Mouse (Mus musculus): ENCODE results near the gene Stim1. TPM values are rescaled to one million over a fixed set of nuclear protein-coding genes. Genes with fewer than 3 reads are reported as not detected.
"Not testable (repeated sequence)": the region's sequence is repeated elsewhere in the genome, so short reads cannot be mapped to it uniquely, and the experiment has no call there.

The Stim1 gene
- polyA plus RNA-seq, 1 experiment from 2014 or later = 11.6 TPM

- H3K36me3 ChIP-seq (ENCODE audit: control insufficient read depth, insufficient read depth, low read length) = no peaks in the 10 kb centered on the region
- no peaks in the 10 kb centered on the region for H3K9me3 ChIP-seq (ENCODE audit: control insufficient read depth, low read length)
- H3K4me3 ChIP-seq (ENCODE audit: low read length) = no peak overlapping the region
- H3K27me3 ChIP-seq (ENCODE audit: control insufficient read depth, insufficient read depth, low read length) = no peaks in the 10 kb centered on the region
- no peak overlapping the region for H3K27ac ChIP-seq (ENCODE audit: low read depth, low read length)
- 75% methylated on average over 4 of the region's 4 CpGs for WGBS
- H3K9ac ChIP-seq (ENCODE audit: low read depth, low read length) = no peak overlapping the region
- H3K4me2 ChIP-seq (replicated peaks; ENCODE audit: low read depth, low read length) = no peak overlapping the region
- ATAC-seq (ENCODE audit: low FRiP score, low TSS enrichment) = no peak
- no peaks in the 10 kb centered on the region for H3K4me1 ChIP-seq (ENCODE audit: control insufficient read depth, insufficient read depth, low read length)
Observed at GRCm38 (mm10) chr7:102480821-102481220, 213.2 kb downstream of the Stim1 start.

- Histone ChIP-seq H3K9ac (ENCODE audit: low read depth, low read length) (no peak within 1 kb of the TSS), H3K27ac (ENCODE audit: low read depth, low read length) (no peak within 1 kb of the TSS), H3K4me2 (replicated peaks; ENCODE audit: low read depth, low read length) (no peak within 1 kb of the TSS), H3K4me1 (ENCODE audit: control insufficient read depth, insufficient read depth, low read length) (no peaks in the 10 kb centered on the region), H3K36me3 (ENCODE audit: control insufficient read depth, insufficient read depth, low read length) (no peaks in the 10 kb centered on the region), H3K4me3 (ENCODE audit: low read length) (no peak within 1 kb of the TSS), H3K27me3 (ENCODE audit: control insufficient read depth, insufficient read depth, low read length) (no peaks in the 10 kb centered on the region), H3K9me3 (ENCODE audit: control insufficient read depth, low read length) (no peaks in the 10 kb centered on the region)
- WGBS = 92% methylated on average over 4 of the region's 4 CpGs
- ATAC-seq (ENCODE audit: low FRiP score, low TSS enrichment) = no peak
Observed at GRCm38 (mm10) chr7:102481579-102481978, 214.0 kb downstream of the Stim1 start, which contains the start of gene Olfr543. Olfr543 (minus strand) TSS chr7:102481679.

- H3K9ac ChIP-seq (ENCODE audit: low read depth, low read length) = no peak overlapping the region
- no peaks in the 10 kb centered on the region for H3K36me3 ChIP-seq (ENCODE audit: control insufficient read depth, insufficient read depth, low read length)
- H3K4me2 ChIP-seq (replicated peaks; ENCODE audit: low read depth, low read length) = no peak overlapping the region
- no peak for ATAC-seq (ENCODE audit: low FRiP score, low TSS enrichment)
- H3K4me3 ChIP-seq (ENCODE audit: low read length) = no peak overlapping the region
- no peak overlapping the region for H3K27ac ChIP-seq (ENCODE audit: low read depth, low read length)
- no peaks in the 10 kb centered on the region for H3K27me3 ChIP-seq (ENCODE audit: control insufficient read depth, insufficient read depth, low read length)
- H3K4me1 ChIP-seq (ENCODE audit: control insufficient read depth, insufficient read depth, low read length) = no peaks in the 10 kb centered on the region
- H3K9me3 ChIP-seq (ENCODE audit: control insufficient read depth, low read length) = no peaks in the 10 kb centered on the region
- 93% methylated on average over 2 of the region's 2 CpGs for WGBS
Observed at GRCm38 (mm10) chr7:102483665-102484064, 216.1 kb downstream of the Stim1 start.

GRCm38 (mm10) chr7:102484766-102485165 is 217.2 kb downstream of the Stim1 start:
- H3K9ac ChIP-seq (ENCODE audit: low read depth, low read length); H3K9me3 ChIP-seq (ENCODE audit: control insufficient read depth, low read length); H3K4me1 ChIP-seq (ENCODE audit: control insufficient read depth, insufficient read depth, low read length); H3K27me3 ChIP-seq (ENCODE audit: control insufficient read depth, insufficient read depth, low read length); H3K36me3 ChIP-seq (ENCODE audit: control insufficient read depth, insufficient read depth, low read length); ATAC-seq (ENCODE audit: low FRiP score, low TSS enrichment); H3K4me2 ChIP-seq (replicated peaks; ENCODE audit: low read depth, low read length); H3K4me3 ChIP-seq (ENCODE audit: low read length); H3K27ac ChIP-seq (ENCODE audit: low read depth, low read length): not testable (repeated sequence)
- WGBS = 71% methylated on average over 7 of the region's 8 CpGs

- Histone ChIP-seq H3K4me3 (ENCODE audit: low read length) (no peak overlapping the region), H3K36me3 (ENCODE audit: control insufficient read depth, insufficient read depth, low read length) (no peaks in the 10 kb centered on the region), H3K4me2 (replicated peaks; ENCODE audit: low read depth, low read length) (no peak overlapping the region), H3K27ac (ENCODE audit: low read depth, low read length) (no peak overlapping the region), H3K9me3 (ENCODE audit: control insufficient read depth, low read length) (no peaks in the 10 kb centered on the region), H3K4me1 (ENCODE audit: control insufficient read depth, insufficient read depth, low read length) (no peaks in the 10 kb centered on the region), H3K27me3 (ENCODE audit: control insufficient read depth, insufficient read depth, low read length) (no peaks in the 10 kb centered on the region), H3K9ac (ENCODE audit: low read depth, low read length) (no peak overlapping the region)
- no peak for ATAC-seq (ENCODE audit: low FRiP score, low TSS enrichment)
- WGBS = 79% methylated on average over 1 of the region's 1 CpGs
Observed at GRCm38 (mm10) chr7:102486105-102486504, 218.5 kb downstream of the Stim1 start.

Other genes starting within 250 kb of the Stim1 start
- 2.5 and 3.9 TPM in 2 replicates for gene Il18bp, start 249.1 kb upstream of the Stim1 start, polyA plus RNA-seq (2014; fragmentation: Nextera tagmentation; extraction: Ambion mirVana)
- gene Rnf121, start 202.3 kb upstream of the Stim1 start, polyA plus RNA-seq (2014; fragmentation: Nextera tagmentation; extraction: Ambion mirVana) = 22.3 and 28.8 TPM in 2 replicates
- gene Xndc1, start 202.3 kb upstream of the Stim1 start, polyA plus RNA-seq (2014; fragmentation: Nextera tagmentation; extraction: Ambion mirVana) = 25.4 and 27.1 TPM in 2 replicates
- 1.5 and 1.6 TPM in 2 replicates for gene Xntrpc, start 202.1 kb upstream of the Stim1 start, polyA plus RNA-seq (2014; fragmentation: Nextera tagmentation; extraction: Ambion mirVana)
- not detected in 2 replicates for gene Trpc2, start 184.7 kb upstream of the Stim1 start, polyA plus RNA-seq (2014; fragmentation: Nextera tagmentation; extraction: Ambion mirVana)
- gene Art1, start 166.1 kb upstream of the Stim1 start, polyA plus RNA-seq (2014; fragmentation: Nextera tagmentation; extraction: Ambion mirVana) = 0.88 and 1.2 TPM in 2 replicates
- gene Art5, start 158.3 kb upstream of the Stim1 start, polyA plus RNA-seq (2014; fragmentation: Nextera tagmentation; extraction: Ambion mirVana) = 1.8 and 2.1 TPM in 2 replicates
- gene Chrna10, start 151.0 kb upstream of the Stim1 start, polyA plus RNA-seq (2014; fragmentation: Nextera tagmentation; extraction: Ambion mirVana) = not detected in 2 replicates
- 37.5 and 55.4 TPM in 2 replicates for gene Nup98, start 57.6 kb upstream of the Stim1 start, polyA plus RNA-seq (2014; fragmentation: Nextera tagmentation; extraction: Ambion mirVana)
- 80.9 and 85.3 TPM in 2 replicates for gene Pgap2, start 57.6 kb upstream of the Stim1 start, polyA plus RNA-seq (2014; fragmentation: Nextera tagmentation; extraction: Ambion mirVana)
- 47.6 and 62.6 TPM in 2 replicates for gene Rhog, start 11.8 kb upstream of the Stim1 start, polyA plus RNA-seq (2014; fragmentation: Nextera tagmentation; extraction: Ambion mirVana)
- gene Rrm1, start 173.9 kb downstream of the Stim1 start, polyA plus RNA-seq (2014; fragmentation: Nextera tagmentation; extraction: Ambion mirVana) = 159 and 198 TPM in 2 replicates
- gene Olfr543, start 213.9 kb downstream of the Stim1 start, polyA plus RNA-seq (2014; fragmentation: Nextera tagmentation; extraction: Ambion mirVana) = 0.63 and 0.80 TPM in 2 replicates
- gene Olfr544, start 220.5 kb downstream of the Stim1 start, polyA plus RNA-seq (2014; fragmentation: Nextera tagmentation; extraction: Ambion mirVana) = 0.10 TPM in 1 of 2 replicates, not detected in the other
- gene Olfr545, start 231.8 kb downstream of the Stim1 start, polyA plus RNA-seq (2014; fragmentation: Nextera tagmentation; extraction: Ambion mirVana) = not detected in 2 replicates